Mouse (Mus musculus): ENCODE measurements at regions not wholly inside any gene's neighbourhood (a gene's known extent, or its start where the extent isn't known, plus 50 kb on each side); places are given as distances from the start of the nearest gene placed in this dataset.

GRCm38 (mm10) chr9:61862071-61862480, 52.3 kb downstream of the Rplp1 start:
- in situ Hi-C loops (cut with MseI, MboI) = no loop called here

GRCm38 (mm10) chr9:61860147-61860546, 54.2 kb downstream of the Rplp1 start:
- in situ Hi-C loops (cut with MseI, MboI) = no loop called here

- in situ Hi-C loops (cut with MseI, MboI) = no loop called here
Measured at GRCm38 (mm10) chr9:61859438-61859837, 54.9 kb downstream of the Rplp1 start.

GRCm38 (mm10) chr9:61857817-61858216, 56.5 kb downstream of the Rplp1 start:
- in situ Hi-C loops (cut with MseI, MboI) = no loop called here

GRCm38 (mm10) chr9:61856686-61857085, 57.7 kb downstream of the Rplp1 start:
- in situ Hi-C loops (cut with MseI, MboI) = no loop called here

GRCm38 (mm10) chr9:61855686-61856085, 58.7 kb downstream of the Rplp1 start:
- in situ Hi-C loops (cut with MseI, MboI) = no loop called here

GRCm38 (mm10) chr9:61853841-61854240, 60.5 kb downstream of the Rplp1 start:
- in situ Hi-C loops (cut with MseI, MboI) = no loop called here

- in situ Hi-C loops (cut with MseI, MboI) = no loop called here
Measured at GRCm38 (mm10) chr9:61851331-61851730, 63.0 kb downstream of the Rplp1 start.

GRCm38 (mm10) chr9:61848401-61848800, 65.9 kb downstream of the Rplp1 start:
- in situ Hi-C loops (cut with MseI, MboI) = no loop called here

GRCm38 (mm10) chr9:61847496-61847895, 66.8 kb downstream of the Rplp1 start:
- in situ Hi-C loops (cut with MseI, MboI) = no loop called here

GRCm38 (mm10) chr9:61844645-61845044, 69.7 kb downstream of the Rplp1 start:
- in situ Hi-C loops (cut with MseI, MboI) = no loop called here

GRCm38 (mm10) chr9:61844141-61844540, 70.2 kb downstream of the Rplp1 start:
- in situ Hi-C loops (cut with MseI, MboI) = no loop called here

GRCm38 (mm10) chr9:61843513-61843912, 70.8 kb downstream of the Rplp1 start:
- in situ Hi-C loops (cut with MseI, MboI) = no loop called here

- in situ Hi-C loops (cut with MseI, MboI) = no loop called here
Measured at GRCm38 (mm10) chr9:61842384-61842783, 72.0 kb downstream of the Rplp1 start.

- in situ Hi-C loops (cut with MseI, MboI) = no loop called here
Measured at GRCm38 (mm10) chr9:61841222-61841621, 73.1 kb downstream of the Rplp1 start.

GRCm38 (mm10) chr9:61840353-61840752, 74.0 kb downstream of the Rplp1 start:
- in situ Hi-C loops (cut with MseI, MboI) = no loop called here

- in situ Hi-C loops (cut with MseI, MboI) = no loop called here
Measured at GRCm38 (mm10) chr9:61833226-61833625, 81.1 kb downstream of the Rplp1 start.

- in situ Hi-C loops (cut with MseI, MboI) = no loop called here
Measured at GRCm38 (mm10) chr9:61830236-61830635, 84.1 kb downstream of the Rplp1 start.

GRCm38 (mm10) chr9:61829736-61830135, 84.6 kb downstream of the Rplp1 start:
- in situ Hi-C loops (cut with MseI, MboI) = no loop called here

- in situ Hi-C loops (cut with MseI, MboI) = no loop called here
Measured at GRCm38 (mm10) chr9:61829301-61829700, 85.0 kb downstream of the Rplp1 start.

GRCm38 (mm10) chr9:61827721-61828120, 86.6 kb downstream of the Rplp1 start:
- in situ Hi-C loops (cut with MseI, MboI) = no loop called here

GRCm38 (mm10) chr9:61827014-61827413, 87.3 kb downstream of the Rplp1 start:
- in situ Hi-C loops (cut with MseI, MboI) = no loop called here

- in situ Hi-C loops (cut with MseI, MboI) = no loop called here
Measured at GRCm38 (mm10) chr9:61826415-61826814, 87.9 kb downstream of the Rplp1 start.

GRCm38 (mm10) chr9:61825804-61826203, 88.5 kb downstream of the Rplp1 start:
- in situ Hi-C loops (cut with MseI, MboI) = no loop called here

- in situ Hi-C loops (cut with MseI, MboI) = no loop called here
Measured at GRCm38 (mm10) chr9:61819836-61820235, 94.5 kb downstream of the Rplp1 start.
